Mouse (Mus musculus) thymus, postnatal 0 days (tissue): ENCODE results near the gene Cbln3. TPM values are rescaled to one million over a fixed set of nuclear protein-coding genes. Genes with fewer than 3 reads are reported as not detected.

Source experiments
- DNase-seq: peaks from one replicate; pipeline ENCODE4 v3.0.0-alpha.2; 2015; ENCODE audit warnings: low spot score
- polyA plus RNA-seq: library from polyadenylated mRNA; unstranded; fragments of >200 nt; fragmentation: Nextera tagmentation; extraction: Ambion mirVana; gene quantifications from 2 replicates; pipeline ENCODE4 v1.2.1, GENCODE M21; 2015

Gene Cbln3
- polyA plus RNA-seq, 1 experiment from 2014 or later, result 0.12 TPM

DNA sequence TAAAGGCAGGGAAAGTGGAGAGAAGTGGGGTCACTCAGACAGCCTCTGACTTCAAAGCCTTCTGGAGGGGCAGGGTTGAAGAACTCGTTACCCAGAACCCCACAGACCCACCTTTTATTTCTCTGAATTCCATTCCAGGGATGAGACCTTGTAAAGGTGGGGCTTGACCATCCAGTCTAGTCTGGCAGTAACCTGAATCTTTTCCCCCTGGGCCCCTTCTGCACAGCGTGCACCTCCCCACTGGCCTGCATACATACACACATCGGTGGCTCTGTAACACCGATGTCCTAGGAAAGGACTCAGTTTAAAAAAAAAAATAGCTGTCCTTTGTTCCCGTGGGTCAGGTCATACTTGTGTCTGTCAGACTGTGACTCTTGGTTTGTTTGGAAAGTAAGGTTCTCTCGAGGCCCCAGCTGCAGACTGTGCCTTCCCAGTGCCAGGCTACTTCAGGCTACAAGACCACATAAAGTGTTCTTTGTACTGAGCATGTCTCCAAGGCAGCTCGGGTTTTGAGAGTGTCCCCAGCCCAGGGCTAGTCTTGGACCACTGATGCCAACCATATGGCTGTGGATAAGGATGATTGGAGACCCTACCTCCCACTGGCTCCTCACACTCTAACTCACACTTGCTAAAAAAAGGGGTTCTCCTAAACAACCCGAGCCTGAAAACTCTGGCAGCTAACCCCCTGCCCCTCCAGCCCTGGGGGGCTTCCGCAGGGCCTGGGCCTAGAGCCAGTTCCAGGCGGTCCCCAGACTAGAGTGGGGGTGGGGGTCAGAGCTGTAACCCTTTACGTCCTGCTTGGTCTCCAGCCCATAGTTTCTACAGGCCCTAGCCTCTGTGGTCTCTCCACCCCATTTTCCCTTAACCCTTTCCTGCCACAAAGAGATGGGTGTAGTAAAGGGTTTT is 31.3 kb downstream of the Cbln3 start:
- no peak for DNase-seq

DNA sequence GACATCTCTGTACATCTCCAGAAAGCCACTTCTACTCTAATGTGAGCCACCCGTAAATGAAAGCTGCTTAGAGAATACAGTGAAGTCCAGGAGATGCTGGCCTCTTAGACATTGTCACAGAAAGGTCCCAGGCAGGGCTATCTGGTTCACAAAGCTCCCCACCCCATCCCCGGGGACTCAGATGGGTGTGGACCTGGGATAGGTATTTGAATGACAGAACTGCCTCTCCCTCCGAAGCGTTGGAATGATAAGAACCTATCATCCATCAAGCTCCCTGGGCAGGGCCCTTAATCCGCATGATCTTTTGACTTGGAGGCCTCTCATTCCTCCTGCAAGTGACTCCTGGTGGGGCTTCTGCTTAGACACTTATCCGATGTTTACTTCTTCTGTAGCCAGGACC is 33.3 kb downstream of the Cbln3 start:
- DNase-seq, result no peak

DNA sequence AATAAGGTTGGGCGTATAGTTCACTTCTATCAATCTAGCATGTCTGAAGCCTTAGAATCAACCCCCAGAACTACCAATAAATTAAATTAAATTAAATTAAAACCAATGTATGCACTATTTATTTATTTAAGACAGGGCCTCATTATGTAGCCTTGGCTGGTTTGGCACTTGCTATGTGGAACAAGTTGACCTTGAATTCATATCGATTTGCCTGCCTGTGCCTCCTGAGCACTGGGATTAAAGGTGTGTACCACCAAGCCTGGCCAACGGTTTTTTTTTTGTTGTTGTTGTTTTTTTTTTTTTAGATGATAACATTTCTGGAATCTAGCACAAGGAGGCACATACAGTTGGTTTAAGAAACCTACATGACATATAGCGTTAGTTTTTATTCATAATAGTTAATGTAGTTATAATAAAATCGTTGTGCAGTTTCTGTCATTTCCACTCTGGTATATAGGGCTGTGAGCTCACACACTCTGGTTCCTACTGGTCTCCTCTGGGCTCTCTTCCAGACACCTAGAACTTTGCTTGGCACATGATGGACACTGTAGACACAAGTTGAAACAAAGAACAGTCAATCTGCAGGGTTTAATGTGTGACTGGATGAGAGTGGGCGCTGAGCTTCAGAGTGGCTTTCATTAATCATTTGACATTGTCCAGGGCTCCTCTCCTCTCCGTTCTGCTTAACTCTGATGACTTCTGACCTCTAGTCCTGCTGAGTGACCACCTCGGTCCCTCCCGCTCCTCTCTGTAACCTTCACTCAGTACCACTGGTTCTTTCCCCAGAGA is 38.5 kb downstream of the Cbln3 start:
- no peak for DNase-seq

- DNase-seq, result no peak
Measured at GRCm38 (mm10) chr14:55842794-55843193, 41.4 kb downstream of the Cbln3 start.

DNA sequence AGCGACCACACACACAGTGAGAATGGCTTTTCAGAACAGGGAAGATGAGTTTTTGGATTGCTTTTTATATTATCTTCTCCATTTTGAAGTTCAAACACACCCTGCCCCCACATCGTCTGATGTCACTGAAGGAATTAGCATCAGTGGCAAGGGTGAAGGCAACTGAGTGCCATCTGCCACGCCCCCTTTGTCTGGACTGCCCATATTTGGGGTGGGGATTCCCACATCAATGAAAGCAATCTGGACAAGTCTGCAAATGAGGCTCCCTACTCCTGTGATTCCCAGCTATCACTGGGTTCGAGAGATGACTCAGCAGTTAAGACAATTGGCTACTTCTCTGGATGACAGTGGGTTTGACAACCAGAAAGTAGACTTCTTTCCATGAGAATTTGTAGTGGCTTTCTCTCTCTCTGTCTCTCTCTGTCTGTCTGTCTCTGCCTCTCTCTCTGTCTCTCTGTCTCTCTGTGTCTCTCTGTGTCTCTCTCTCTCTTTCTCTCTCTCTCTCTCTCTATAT is 43.3 kb downstream of the Cbln3 start:
- no peak for DNase-seq

DNA sequence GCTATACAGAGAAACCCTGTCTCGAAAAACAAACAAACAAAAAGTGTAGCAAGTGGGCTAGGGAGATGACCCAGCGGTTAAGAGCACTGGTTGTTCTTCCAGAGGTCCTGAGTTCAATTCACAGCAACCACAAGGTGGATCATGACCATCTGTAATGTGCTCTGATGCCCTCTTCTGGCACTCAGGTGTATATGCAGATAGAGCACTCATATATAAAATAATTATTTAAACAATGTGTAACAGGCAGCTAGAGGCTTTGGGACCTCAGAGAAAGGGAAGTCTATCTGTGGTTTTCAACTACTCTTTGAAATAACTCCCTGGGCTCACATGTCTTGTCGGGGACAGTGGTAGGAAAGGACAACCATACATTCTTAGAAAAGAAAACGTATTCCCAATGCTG is 45.5 kb downstream of the Cbln3 start:
- no peak for DNase-seq

DNA sequence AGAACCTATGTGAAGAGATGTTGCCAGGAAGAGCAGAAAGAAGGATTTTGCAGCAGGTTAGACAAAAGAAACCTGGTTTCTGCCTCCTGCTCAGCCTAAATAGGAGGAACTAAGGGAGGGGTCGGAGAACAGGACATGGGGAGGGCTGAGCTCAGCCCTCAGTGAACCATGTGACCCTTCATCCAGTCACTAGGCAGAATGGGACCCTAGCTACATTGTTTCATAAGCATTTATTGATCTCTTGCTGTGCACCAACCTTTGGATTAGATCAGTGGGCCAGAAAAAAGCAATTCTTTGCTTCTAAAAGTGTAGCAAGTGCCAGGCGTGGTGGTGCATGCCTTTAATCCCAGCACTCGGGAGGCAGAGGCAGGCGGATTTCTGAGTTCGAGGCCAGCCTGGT is 45.9 kb downstream of the Cbln3 start:
- no peak for DNase-seq

DNA sequence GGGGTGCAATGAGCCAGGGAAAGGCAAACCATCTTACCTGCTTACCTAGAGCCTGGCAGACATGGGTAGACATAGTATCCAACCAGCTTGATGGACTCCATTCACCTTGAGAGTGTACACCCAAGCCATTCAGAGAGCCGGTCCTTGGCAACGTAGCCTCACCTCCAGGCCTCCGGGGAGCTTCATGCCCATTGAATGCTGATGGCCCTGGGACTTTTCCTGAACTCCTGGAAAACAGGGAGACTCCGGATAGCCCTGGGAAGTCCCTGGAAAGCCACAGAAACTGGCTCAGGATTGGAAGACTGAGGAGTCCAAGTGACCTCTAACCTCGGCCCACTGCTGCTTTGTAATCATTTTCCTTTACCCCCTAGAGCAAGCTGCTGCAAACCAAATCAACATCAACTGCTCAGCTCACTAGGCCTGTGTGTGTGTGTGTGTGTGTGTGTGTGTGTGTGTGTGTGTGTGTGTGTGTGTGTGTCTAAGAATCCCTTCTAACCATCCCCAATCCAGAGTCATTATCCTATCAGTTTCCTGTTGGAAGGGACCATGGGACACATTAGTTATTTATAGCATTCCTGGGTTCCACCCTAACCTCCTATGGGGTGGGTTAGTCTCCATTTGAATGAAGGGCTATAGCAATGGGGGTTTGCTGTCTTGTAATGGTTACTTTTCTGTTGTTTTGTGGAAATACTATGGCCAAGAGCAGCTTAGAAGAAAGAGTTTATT is 49.2 kb downstream of the Cbln3 start:
- no peak for DNase-seq

DNA sequence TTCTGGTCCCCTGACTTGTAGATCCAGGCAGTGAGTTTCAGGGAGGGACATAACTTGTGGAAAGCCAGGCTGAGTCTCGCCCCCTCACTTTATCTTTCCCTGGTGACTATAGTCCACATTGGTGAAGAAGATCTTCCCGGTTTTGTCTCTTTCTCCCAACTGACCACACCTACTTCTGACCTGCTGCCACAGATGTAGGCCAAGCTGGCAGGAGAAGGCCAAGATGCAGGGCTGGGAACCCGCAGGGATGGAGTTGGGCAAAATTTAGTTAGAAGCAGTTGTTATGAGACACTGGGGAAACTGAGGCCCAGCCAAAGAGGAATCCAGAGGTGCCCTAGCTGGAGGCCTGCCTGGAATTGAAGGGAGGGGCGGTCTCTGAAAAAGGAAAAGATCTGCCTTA is 51.1 kb downstream of the Cbln3 start:
- no peak for DNase-seq

- DNase-seq, result no peak
Measured at GRCm38 (mm10) chr14:55830331-55830730, 53.9 kb downstream of the Cbln3 start.

DNA sequence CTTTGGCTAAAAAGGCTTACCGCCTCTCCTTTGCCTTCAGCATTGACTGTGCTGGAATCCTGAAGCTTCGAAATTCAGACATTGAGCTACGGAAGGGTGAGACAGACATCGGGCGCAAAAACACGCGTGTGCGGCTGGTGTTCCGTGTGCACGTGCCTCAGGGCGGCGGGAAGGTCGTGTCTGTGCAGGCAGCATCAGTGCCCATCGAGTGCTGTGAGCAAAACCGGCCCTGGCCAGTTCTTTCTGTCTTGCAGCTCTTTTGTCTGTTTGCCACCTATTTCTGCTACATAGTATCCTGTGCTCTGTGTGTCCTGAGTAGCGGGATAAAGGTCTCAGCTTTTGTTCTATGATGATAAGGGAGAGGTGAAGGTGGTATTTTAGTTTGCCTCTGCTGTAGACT is 54.3 kb downstream of the Cbln3 start:
- DNase-seq, result no peak

Other genes starting within 250 kb of the Cbln3 start
- gene Ipo4, start 248.4 kb downstream of the Cbln3 start, polyA plus RNA-seq, result 32.8 and 39.6 TPM in 2 replicates
- gene Gm49378, start 246.5 kb downstream of the Cbln3 start, polyA plus RNA-seq, result 0.71 and 1.7 TPM in 2 replicates
- 71.6 and 76.7 TPM in 2 replicates for gene Tm9sf1, start 240.6 kb downstream of the Cbln3 start, polyA plus RNA-seq
- 0.62 and 0.81 TPM in 2 replicates for gene Tssk4, start 234.2 kb downstream of the Cbln3 start, polyA plus RNA-seq
- gene Mdp1, start 223.9 kb downstream of the Cbln3 start, polyA plus RNA-seq, result 78.1 and 80.2 TPM in 2 replicates
- 67.1 and 71.3 TPM in 2 replicates for gene Gmpr2, start 212.5 kb downstream of the Cbln3 start, polyA plus RNA-seq
- 529 and 550 TPM in 2 replicates for gene Nedd8, start 212.3 kb downstream of the Cbln3 start, polyA plus RNA-seq
- 55.4 and 57.7 TPM in 2 replicates for gene Tinf2, start 202.6 kb downstream of the Cbln3 start, polyA plus RNA-seq
- 2.0 and 3.0 TPM in 2 replicates for gene Tgm1, start 170.5 kb downstream of the Cbln3 start, polyA plus RNA-seq
- gene Rabggta, start 162.1 kb downstream of the Cbln3 start, polyA plus RNA-seq, result 32.2 and 39.4 TPM in 2 replicates
- 63.6 and 65.8 TPM in 2 replicates for gene Dhrs1, start 138.7 kb downstream of the Cbln3 start, polyA plus RNA-seq
- gene Nop9, start 138.7 kb downstream of the Cbln3 start, polyA plus RNA-seq, result 37.8 and 47.2 TPM in 2 replicates
- gene Cideb, start 125.9 kb downstream of the Cbln3 start, polyA plus RNA-seq, result 0.14 TPM in 1 of 2 replicates, not detected in the other
- gene Ltb4r2, start 123.0 kb downstream of the Cbln3 start, polyA plus RNA-seq, result 0.78 and 1.2 TPM in 2 replicates
- gene Ltb4r1, start 118.4 kb downstream of the Cbln3 start, polyA plus RNA-seq, result 3.7 and 4.3 TPM in 2 replicates
- gene Adcy4, start 100.3 kb downstream of the Cbln3 start, polyA plus RNA-seq, result 2.2 and 2.7 TPM in 2 replicates
- 70.3 and 76.2 TPM in 2 replicates for gene Ripk3, start 95.5 kb downstream of the Cbln3 start, polyA plus RNA-seq
- gene Nfatc4, start 61.2 kb downstream of the Cbln3 start, polyA plus RNA-seq, result 1.7 and 2.2 TPM in 2 replicates
- gene Nynrin, start 30.4 kb downstream of the Cbln3 start, polyA plus RNA-seq, result 1.7 and 2.4 TPM in 2 replicates
- 8.5 and 9.8 TPM in 2 replicates for gene Khnyn, start 555 bp upstream of the Cbln3 start, polyA plus RNA-seq
- 72.5 and 74.8 TPM in 2 replicates for gene Sdr39u1, start 15.9 kb upstream of the Cbln3 start, polyA plus RNA-seq
- gene Cma1, start 60.3 kb upstream of the Cbln3 start, polyA plus RNA-seq, result 6.9 and 7.2 TPM in 2 replicates
- 0.15 TPM in 1 of 2 replicates, not detected in the other for gene Cma2, start 66.6 kb upstream of the Cbln3 start, polyA plus RNA-seq
- 0.46 and 0.50 TPM in 2 replicates for gene Mcpt1, start 133.6 kb upstream of the Cbln3 start, polyA plus RNA-seq
- not detected in 2 replicates for gene Mcpt9, start 146.1 kb upstream of the Cbln3 start, polyA plus RNA-seq
- gene Mcpt2, start 157.6 kb upstream of the Cbln3 start, polyA plus RNA-seq, result 0.30 and 0.40 TPM in 2 replicates
- gene Mcpt4, start 177.9 kb upstream of the Cbln3 start, polyA plus RNA-seq, result 2.0 and 2.2 TPM in 2 replicates
- 0.17 and 0.36 TPM in 2 replicates for gene Mcpt8, start 200.9 kb upstream of the Cbln3 start, polyA plus RNA-seq
- 0.26 and 0.46 TPM in 2 replicates for gene Ctsg, start 218.2 kb upstream of the Cbln3 start, polyA plus RNA-seq
- gene Gzme, start 236.2 kb upstream of the Cbln3 start, polyA plus RNA-seq, result not detected in 2 replicates
- gene Gzmd, start 248.2 kb upstream of the Cbln3 start, polyA plus RNA-seq, result not detected in 2 replicates